Mouse (Mus musculus) forebrain, embryonic 14.5 days (tissue): ENCODE measurements at regions not wholly inside any gene's neighbourhood (a gene's known extent, or its start where the extent isn't known, plus 50 kb on each side); places are given as distances from the start of the nearest gene placed in this dataset.

Experiments used
- ATAC-seq: fragments of 200-750 bp; cut with Nextera tagmentation; 2 replicates; pipeline ENCODE4 v1.8.0; 2017; ENCODE audit warnings: mild to moderate bottlenecking, moderate library complexity
- DNase-seq: peaks from one replicate; pipeline ENCODE4 v3.0.0-alpha.2; 2015; ENCODE audit warnings: low spot score
- H3K27ac ChIP-seq: fragments of 300-500 bp; sonication (generic); 2 replicates; pipeline ENCODE4 v1.5.1; 2014; ENCODE audit warnings: low read depth, mild to moderate bottlenecking, control low read depth, low read length, moderate library complexity
- H3K27me3 ChIP-seq: fragments of 300-500 bp; sonication (generic); replicated peaks from 2 replicates; pipeline ENCODE4 v1.6.1; 2014; ENCODE audit warnings: low read length, control low read depth, mixed read lengths; ENCODE audit not compliant: control insufficient read depth, insufficient read depth
- H3K36me3 ChIP-seq: fragments of 300-500 bp; sonication (generic); 2 replicates; pipeline ENCODE4 v1.6.1; 2014; ENCODE audit warnings: low read length, control low read depth; ENCODE audit not compliant: control insufficient read depth, insufficient read depth
- H3K4me1 ChIP-seq: fragments of 300-500 bp; sonication (generic); 2 replicates; pipeline ENCODE4 v1.6.1; 2014; ENCODE audit warnings: antibody characterized with exemption, low read length, control low read depth; ENCODE audit not compliant: control insufficient read depth, insufficient read depth
- H3K4me2 ChIP-seq: fragments of 300-500 bp; sonication (generic); 2 replicates; pipeline ENCODE4 v1.6.1; 2014; ENCODE audit warnings: mild to moderate bottlenecking, control low read depth, low read length
- H3K4me3 ChIP-seq: fragments of 300-500 bp; sonication (generic); 2 replicates; pipeline ENCODE4 v1.5.1; 2014; ENCODE audit warnings: low read depth, low read length, control low read depth
- H3K9ac ChIP-seq: fragments of 300-500 bp; sonication (generic); 2 replicates; pipeline ENCODE4 v1.6.1; 2014; ENCODE audit warnings: mild to moderate bottlenecking, low read length, control low read depth, moderate library complexity
- H3K9me3 ChIP-seq: fragments of 300-500 bp; sonication (generic); replicated peaks from 2 replicates; pipeline ENCODE4 v1.6.1; 2016; ENCODE audit warnings: low read length, control low read depth, mixed read lengths; ENCODE audit not compliant: control insufficient read depth
- WGBS: fragments of 180-500 bp; shearing (Covaris S2); extraction: QIAGEN DNeasy Blood & Tissue Kit; methylation state at CpG from one replicate; pipeline ENCODE4 v1.1.7; 2014; 5-methylcytosine and 5-hydroxymethylcytosine counted together

- Histone ChIP-seq H3K9me3 (no peaks in the 10 kb centered on the region), H3K4me3 (no peak overlapping the region), H3K27ac (no peak overlapping the region), H3K9ac (no peak overlapping the region), H3K36me3 (no peaks in the 10 kb centered on the region), H3K4me1 (no peaks in the 10 kb centered on the region), H3K27me3 (no peaks in the 10 kb centered on the region), H3K4me2 (no peak overlapping the region)
- 91% methylated on average over 7 of the region's 7 CpGs for WGBS
- no peak for ATAC-seq
- no peak for DNase-seq
Observed at GRCm38 (mm10) chr15:10795126-10795792, 80.8 kb upstream of the Rai14 start.

- Histone ChIP-seq H3K9me3 (no peaks in the 10 kb centered on the region), H3K4me2 (no peak overlapping the region), H3K36me3 (no peaks in the 10 kb centered on the region), H3K27me3 (no peaks in the 10 kb centered on the region), H3K27ac (no peak overlapping the region), H3K9ac (no peak overlapping the region), H3K4me1 (no peaks in the 10 kb centered on the region), H3K4me3 (no peak overlapping the region)
- ATAC-seq (no peak), DNase-seq (no peak)
Observed at GRCm38 (mm10) chr15:10799656-10800055, 85.2 kb upstream of the Rai14 start.

- Histone ChIP-seq H3K4me1 (no peaks in the 10 kb centered on the region), H3K36me3 (no peaks in the 10 kb centered on the region), H3K4me2 (no peak overlapping the region), H3K4me3 (no peak overlapping the region), H3K27ac (no peak overlapping the region), H3K9ac (no peak overlapping the region), H3K9me3 (no peaks in the 10 kb centered on the region), H3K27me3 (no peaks in the 10 kb centered on the region)
- 89% methylated on average over 2 of the region's 2 CpGs for WGBS
- DNase-seq = no peak
- ATAC-seq = no peak
Observed at GRCm38 (mm10) chr15:10814195-10814594, 99.8 kb upstream of the Rai14 start.

GRCm38 (mm10) chr15:10814709-10815108 is 100.3 kb upstream of the Rai14 start:
- Histone ChIP-seq H3K27ac (no peak overlapping the region), H3K4me3 (no peak overlapping the region), H3K4me2 (no peak overlapping the region), H3K36me3 (no peaks in the 10 kb centered on the region), H3K9me3 (no peaks in the 10 kb centered on the region), H3K27me3 (no peaks in the 10 kb centered on the region), H3K9ac (no peak overlapping the region), H3K4me1 (no peaks in the 10 kb centered on the region)
- DNase-seq (no peak), ATAC-seq (no peak)
- WGBS = 80% methylated on average over 7 of the region's 7 CpGs

GRCm38 (mm10) chr15:10816213-10816621 is 101.8 kb upstream of the Rai14 start:
- ATAC-seq (no peak), DNase-seq (no peak)
- 86% methylated on average over 3 of the region's 3 CpGs for WGBS
- Histone ChIP-seq H3K27ac (no peak overlapping the region), H3K9ac (no peak overlapping the region), H3K4me2 (no peak overlapping the region), H3K9me3 (no peaks in the 10 kb centered on the region), H3K4me1 (no peaks in the 10 kb centered on the region), H3K36me3 (no peaks in the 10 kb centered on the region), H3K4me3 (no peak overlapping the region), H3K27me3 (no peaks in the 10 kb centered on the region)

GRCm38 (mm10) chr15:10818216-10818615 is 103.8 kb upstream of the Rai14 start:
- Histone ChIP-seq H3K36me3 (no peaks in the 10 kb centered on the region), H3K27me3 (no peaks in the 10 kb centered on the region), H3K4me1 (no peaks in the 10 kb centered on the region), H3K4me2 (no peak overlapping the region), H3K9me3 (no peaks in the 10 kb centered on the region), H3K9ac (no peak overlapping the region), H3K4me3 (no peak overlapping the region), H3K27ac (no peak overlapping the region)
- DNase-seq (peak; percentile 5), ATAC-seq (no peak)
- WGBS = 82% methylated on average over 6 of the region's 6 CpGs

- WGBS = 88% methylated on average over 1 of the region's 1 CpGs
- H3K9ac ChIP-seq = no peak overlapping the region
- ATAC-seq (no peak), DNase-seq (no peak)
- H3K4me1 ChIP-seq = no peaks in the 10 kb centered on the region
- H3K9me3 ChIP-seq = no peaks in the 10 kb centered on the region
- no peak overlapping the region for H3K4me2 ChIP-seq
- H3K4me3 ChIP-seq = no peak overlapping the region
- no peak overlapping the region for H3K27ac ChIP-seq
- no peaks in the 10 kb centered on the region for H3K27me3 ChIP-seq
- H3K36me3 ChIP-seq = no peaks in the 10 kb centered on the region
Observed at GRCm38 (mm10) chr15:10818706-10819105, 104.3 kb upstream of the Rai14 start.

- Histone ChIP-seq H3K9ac (no peak overlapping the region), H3K4me1 (no peaks in the 10 kb centered on the region), H3K36me3 (no peaks in the 10 kb centered on the region), H3K27ac (no peak overlapping the region), H3K9me3 (no peaks in the 10 kb centered on the region), H3K4me3 (no peak overlapping the region), H3K27me3 (no peaks in the 10 kb centered on the region), H3K4me2 (no peak overlapping the region)
- DNase-seq = no peak
- ATAC-seq = no peak
- 81% methylated on average over 5 of the region's 5 CpGs for WGBS
Observed at GRCm38 (mm10) chr15:10823933-10824332, 109.5 kb upstream of the Rai14 start.

GRCm38 (mm10) chr15:10829588-10829987 is 115.2 kb upstream of the Rai14 start:
- Histone ChIP-seq H3K4me2 (no peak overlapping the region), H3K27ac (no peak overlapping the region), H3K27me3 (no peaks in the 10 kb centered on the region), H3K9ac (no peak overlapping the region), H3K4me1 (no peaks in the 10 kb centered on the region), H3K36me3 (no peaks in the 10 kb centered on the region), H3K9me3 (no peaks in the 10 kb centered on the region), H3K4me3 (no peak overlapping the region)
- DNase-seq = no peak
- ATAC-seq = no peak
- 82% methylated on average over 5 of the region's 5 CpGs for WGBS
